Comparison of ENCODE assay signal across 17 mouse cellular contexts in genomic region chr11:33607784-33608183, GRCm38 (mm10). TPM values are rescaled to one million over a fixed set of nuclear protein-coding genes. Genes with fewer than 3 reads are reported as not detected.
DNase-seq lines count a peak whose midpoint lies in the region; ATAC-seq lines count a peak whose summit lies in the region.
"Had no signal": no experiment of that assay in that cellular context is flagged by ENCODE, and none has a peak within 500 bp of the region (broad histone marks: within the 10 kb centered on the region; RNA-seq: fewer than 3 reads in every experiment).

No protein-coding gene starts in this region.

- H3K27ac ChIP-seq in neural tube, embryonic 15.5 days (replicated peaks) = no peak overlapping the region
- no peak overlapping the region for H3K27ac ChIP-seq in limb, embryonic 12.5 days
- H3K27ac ChIP-seq: forebrain, embryonic 15.5 days; liver, embryonic 15.5 days had no signal

- H3K9ac ChIP-seq in neural tube, embryonic 15.5 days (replicated peaks) = no peak overlapping the region
- H3K9ac ChIP-seq in limb, embryonic 12.5 days (replicated peaks) = no peak overlapping the region
- H3K9ac ChIP-seq: forebrain, embryonic 15.5 days; liver, embryonic 15.5 days had no signal

- WGBS in neural tube, embryonic 15.5 days = 44% methylated on average over 3 of the region's 3 CpGs
- WGBS in limb, embryonic 12.5 days = 13% methylated on average over 3 of the region's 3 CpGs

- no peaks in the 10 kb centered on the region for H3K9me3 ChIP-seq in neural tube, embryonic 15.5 days (replicated peaks)
- H3K9me3 ChIP-seq in limb, embryonic 12.5 days = no peaks in the 10 kb centered on the region
- H3K9me3 ChIP-seq: forebrain, embryonic 15.5 days; liver, embryonic 15.5 days had no signal

- H3K4me1 ChIP-seq in neural tube, embryonic 15.5 days = no peaks in the 10 kb centered on the region
- peaks cover 8% of the 10 kb centered on the region for H3K4me1 ChIP-seq in limb, embryonic 12.5 days (replicated peaks)
- H3K4me1 ChIP-seq: forebrain, embryonic 15.5 days; liver, embryonic 15.5 days had no signal

- peak; percentile 25 to 34 for DNase-seq in heart, postnatal 10 days
- no peak for DNase-seq in heart, postnatal 36 days
- peak; percentile 49 for DNase-seq in neural tube, embryonic 10.5 days (ENCODE audit: extremely low spot score, low spot score)
- DNase-seq in yolk sac, embryonic 10.5 days (ENCODE audit: low spot score) = peak; percentile 50
- DNase-seq in layer of hippocampus, adult 8-10 months (ENCODE audit: low spot score in 2 of 2) = no peak
- DNase-seq in adrenal gland, postnatal 4 days (ENCODE audit: low spot score in 2 of 2) = no peak
- DNase-seq: adrenal gland, adult 2 months; B cell, adult 2 months; thymus, postnatal 4 days had no signal

- H3K4me3 ChIP-seq in neural tube, embryonic 15.5 days (replicated peaks) = no peak overlapping the region
- H3K4me3 ChIP-seq in limb, embryonic 12.5 days (replicated peaks) = no peak overlapping the region
- H3K4me3 ChIP-seq: forebrain, embryonic 15.5 days; liver, embryonic 15.5 days had no signal

- H3K27me3 ChIP-seq in neural tube, embryonic 15.5 days (replicated peaks) = no peaks in the 10 kb centered on the region; the same call in 1 of the 2 replicates
- H3K27me3 ChIP-seq in limb, embryonic 12.5 days = no peaks in the 10 kb centered on the region
- H3K27me3 ChIP-seq: forebrain, embryonic 15.5 days; liver, embryonic 15.5 days had no signal

- no peak overlapping the region for H3K4me2 ChIP-seq in neural tube, embryonic 15.5 days
- H3K4me2 ChIP-seq in limb, embryonic 12.5 days = no peak overlapping the region
- H3K4me2 ChIP-seq: forebrain, embryonic 15.5 days; liver, embryonic 15.5 days had no signal

- intact Hi-C loops in heart, postnatal 10 days (cut with DNase I) = no loop called here
- intact Hi-C loops in heart, postnatal 36 days (cut with DNase I) = no loop called here

- H3K36me3 ChIP-seq in neural tube, embryonic 15.5 days = no peaks in the 10 kb centered on the region
- H3K36me3 ChIP-seq in limb, embryonic 12.5 days = no peaks in the 10 kb centered on the region
- H3K36me3 ChIP-seq: forebrain, embryonic 15.5 days; liver, embryonic 15.5 days had no signal

- ATAC-seq in neural tube, embryonic 15.5 days (ENCODE audit: low FRiP score) = no peak
- ATAC-seq in limb, embryonic 12.5 days (ENCODE audit: insufficient number of reproducible peaks, insufficient read depth, low FRiP score, low TSS enrichment, low read depth) = 0 out of 2 replicates have a peak, but pooled peaks have one; percentile 63
- ATAC-seq: forebrain, embryonic 15.5 days; hindbrain, embryonic 16.5 days had no signal

RNA-seq across cellular contexts. Expression of gene D130052B06Rik, which starts 8.7 kb away (rescaled TPM):
- total RNA-seq in heart, postnatal 10 days (2021) = not detected
- not detected for total RNA-seq in heart, postnatal 36 days (2021)
- polyA plus RNA-seq in neural tube, embryonic 15.5 days (2015; fragmentation: Nextera tagmentation; extraction: Ambion mirVana) = 0.09 and 0.13 TPM in 2 replicates
- 0.09 TPM in 1 of 2 replicates, not detected in the other for polyA plus RNA-seq in limb, embryonic 12.5 days (2016; fragmentation: Nextera tagmentation; extraction: Ambion mirVana)
- total RNA-seq in layer of hippocampus, adult 8-10 months (2022) = not detected
- total RNA-seq in adrenal gland, postnatal 4 days (2021) = under 1 TPM in 1 of 2 experiments, not detected in 1; 0.11 TPM
- total RNA-seq: adrenal gland, adult 2 months; common myeloid progenitor, adult 5-6 weeks; left cerebral cortex, adult 8-10 months; megakaryocyte-erythroid progenitor cell, adult 5-6 weeks had no signal
- polyA plus RNA-seq: adrenal gland, adult 2 months; forebrain, embryonic 15.5 days; hindbrain, embryonic 16.5 days; liver, embryonic 15.5 days had no signal

RNA-seq across cellular contexts. Expression of gene Gabrp, which starts 29.0 kb away (rescaled TPM):
- not detected for total RNA-seq in heart, postnatal 10 days (2021)
- total RNA-seq in heart, postnatal 36 days (2021) = not detected
- 0.14 TPM in 1 of 2 replicates, not detected in the other for polyA plus RNA-seq in neural tube, embryonic 15.5 days (2015; fragmentation: Nextera tagmentation; extraction: Ambion mirVana)
- 8.8 and 12.9 TPM in 2 replicates for polyA plus RNA-seq in limb, embryonic 12.5 days (2016; fragmentation: Nextera tagmentation; extraction: Ambion mirVana)
- total RNA-seq in layer of hippocampus, adult 8-10 months (2022) = not detected
- total RNA-seq in adrenal gland, postnatal 4 days (2021) = under 1 TPM in 1 of 2 experiments, not detected in 1; 0.25 TPM
- total RNA-seq: adrenal gland, adult 2 months; common myeloid progenitor, adult 5-6 weeks; left cerebral cortex, adult 8-10 months; megakaryocyte-erythroid progenitor cell, adult 5-6 weeks had no signal
- polyA plus RNA-seq: adrenal gland, adult 2 months; forebrain, embryonic 15.5 days; hindbrain, embryonic 16.5 days; liver, embryonic 15.5 days had no signal

Comparison
In these comparisons a context has a peak if more than half of its experiments do, and no peak if none do; other contexts are left out.
1. DNase-seq: peak in heart, postnatal 10 days (2 of 2), neural tube, embryonic 10.5 days (single experiment) and yolk sac, embryonic 10.5 days (single experiment); none in heart, postnatal 36 days (0 of 2), layer of hippocampus, adult 8-10 months (0 of 2) and adrenal gland, postnatal 4 days (0 of 2).